Mouse (Mus musculus) forebrain, embryonic 13.5 days (tissue): ENCODE results near the gene Rpl37. TPM values are rescaled to one million over a fixed set of nuclear protein-coding genes. Genes with fewer than 3 reads are reported as not detected.
"Not testable (repeated sequence)": the region's sequence is repeated elsewhere in the genome, so short reads cannot be mapped to it uniquely, and the experiment has no call there.

Experiments
- ATAC-seq: fragments of 200-750 bp; cut with Nextera tagmentation; 2 replicates; pipeline ENCODE4 v1.8.0; 2017
- H3K27ac ChIP-seq: fragments of 300-500 bp; sonication (generic); 2 replicates; pipeline ENCODE4 v1.5.1; 2015; ENCODE audit warnings: inconsistent platforms, mild to moderate bottlenecking, moderate library complexity
- H3K27me3 ChIP-seq: fragments of 300-500 bp; sonication (generic); 2 replicates; pipeline ENCODE4 v1.6.1; 2015; ENCODE audit warnings: mild to moderate bottlenecking, inconsistent platforms
- H3K36me3 ChIP-seq: fragments of 300-500 bp; sonication (generic); 2 replicates; pipeline ENCODE4 v1.6.1; 2015; ENCODE audit warnings: mild to moderate bottlenecking, inconsistent platforms; ENCODE audit not compliant: poor library complexity, severe bottlenecking
- H3K4me1 ChIP-seq: fragments of 300-500 bp; sonication (generic); 2 replicates; pipeline ENCODE4 v1.6.1; 2015; ENCODE audit warnings: inconsistent platforms
- H3K4me2 ChIP-seq: fragments of 300-500 bp; sonication (generic); 2 replicates; pipeline ENCODE4 v1.6.1; 2015; ENCODE audit warnings: inconsistent platforms, mild to moderate bottlenecking, moderate library complexity
- H3K4me3 ChIP-seq: fragments of 300-500 bp; sonication (generic); 2 replicates; pipeline ENCODE4 v1.5.1; 2015; ENCODE audit warnings: mild to moderate bottlenecking, inconsistent platforms
- H3K9ac ChIP-seq: fragments of 300-500 bp; sonication (generic); 2 replicates; pipeline ENCODE4 v1.6.1; 2015; ENCODE audit warnings: mild to moderate bottlenecking, inconsistent platforms
- H3K9me3 ChIP-seq: fragments of 300-500 bp; sonication (generic); replicated peaks from 2 replicates; pipeline ENCODE4 v1.6.1; 2016; ENCODE audit warnings: inconsistent platforms
- WGBS: fragments of 180-500 bp; shearing (Covaris S2); methylation state at CpG from one replicate; pipeline ENCODE4 v1.1.7; 2015; 5-methylcytosine and 5-hydroxymethylcytosine counted together
- polyA plus RNA-seq: library from polyadenylated mRNA; unstranded; fragments of >200 nt; fragmentation: Nextera tagmentation; extraction: Ambion mirVana; gene quantifications from 2 replicates; pipeline ENCODE4 v1.2.1, GENCODE M21; 2015

Gene Rpl37
- polyA plus RNA-seq, 1 experiment from 2014 or later: 548 TPM

- no peaks in the 10 kb centered on the region for H3K9me3 ChIP-seq
- H3K4me2 ChIP-seq: no peak overlapping the region
- 79% methylated on average over 5 of the region's 5 CpGs for WGBS
- no peak overlapping the region for H3K9ac ChIP-seq
- no peaks in the 10 kb centered on the region for H3K4me1 ChIP-seq
- no peak overlapping the region for H3K27ac ChIP-seq
- ATAC-seq: no peak
- H3K4me3 ChIP-seq: no peak overlapping the region
- peaks cover 13% of the 10 kb centered on the region for H3K36me3 ChIP-seq
- no peaks in the 10 kb centered on the region for H3K27me3 ChIP-seq
These were observed 11.9 kb downstream of the Rpl37 start for GRCm38 (mm10) chr15:5128176-5128940.

GRCm38 (mm10) chr15:5129111-5129805, 12.8 kb downstream of the Rpl37 start:
- Histone ChIP-seq H3K9me3 (no peaks in the 10 kb centered on the region), H3K4me2 (no peak overlapping the region), H3K4me3 (no peak overlapping the region), H3K27me3 (no peaks in the 10 kb centered on the region), H3K27ac (no peak overlapping the region), H3K36me3 (peaks cover 11% of the 10 kb centered on the region), H3K9ac (no peak overlapping the region), H3K4me1 (no peaks in the 10 kb centered on the region)
- no peak for ATAC-seq
- WGBS: 91% methylated on average over 12 of the region's 12 CpGs

GRCm38 (mm10) chr15:5130887-5131668, 14.6 kb downstream of the Rpl37 start:
- not testable (repeated sequence) for ATAC-seq, H3K9me3 ChIP-seq, H3K27me3 ChIP-seq, H3K36me3 ChIP-seq, H3K4me3 ChIP-seq, H3K4me2 ChIP-seq, H3K27ac ChIP-seq, H3K4me1 ChIP-seq, H3K9ac ChIP-seq
- WGBS: 91% methylated on average over 14 of the region's 14 CpGs

GRCm38 (mm10) chr15:5133301-5133700, 16.9 kb downstream of the Rpl37 start:
- no peak overlapping the region for H3K27ac ChIP-seq
- no peak overlapping the region for H3K4me3 ChIP-seq
- no peaks in the 10 kb centered on the region for H3K27me3 ChIP-seq
- 49% methylated on average over 3 of the region's 3 CpGs for WGBS
- no peak overlapping the region for H3K9ac ChIP-seq
- H3K36me3 ChIP-seq: no peaks in the 10 kb centered on the region
- H3K4me2 ChIP-seq: no peak overlapping the region
- H3K9me3 ChIP-seq: no peaks in the 10 kb centered on the region
- peaks cover 6% of the 10 kb centered on the region for H3K4me1 ChIP-seq
- no peak for ATAC-seq

GRCm38 (mm10) chr15:5134179-5134578, 17.7 kb downstream of the Rpl37 start:
- Histone ChIP-seq H3K9ac (no peak overlapping the region), H3K27ac (no peak overlapping the region), H3K4me1 (peaks cover 9% of the 10 kb centered on the region), H3K4me2 (no peak overlapping the region), H3K9me3 (no peaks in the 10 kb centered on the region), H3K27me3 (no peaks in the 10 kb centered on the region), H3K36me3 (no peaks in the 10 kb centered on the region), H3K4me3 (no peak overlapping the region)
- 68% methylated on average over 3 of the region's 3 CpGs for WGBS
- no peak for ATAC-seq

- WGBS: 84% methylated on average over 8 of the region's 8 CpGs
- H3K27me3 ChIP-seq: no peaks in the 10 kb centered on the region
These were observed 18.6 kb downstream of the Rpl37 start for GRCm38 (mm10) chr15:5134945-5135483.

GRCm38 (mm10) chr15:5138021-5138856, 21.8 kb downstream of the Rpl37 start:
- Histone ChIP-seq H3K4me1 (peaks cover 9% of the 10 kb centered on the region), H3K9ac (no peak overlapping the region), H3K9me3 (no peaks in the 10 kb centered on the region), H3K4me2 (peak overlapping the region; percentile 24; the same call in 1 of the 2 replicates), H3K36me3 (no peaks in the 10 kb centered on the region), H3K4me3 (no peak overlapping the region), H3K27me3 (no peaks in the 10 kb centered on the region), H3K27ac (peak overlapping the region; percentile 48)
- WGBS: 54% methylated on average over 9 of the region's 9 CpGs
- ATAC-seq: peak; percentile 90

More at GRCm38 (mm10) chr15:5134945-5135483, 18.6 kb downstream of the Rpl37 start:
- H3K4me1 ChIP-seq: peaks cover 9% of the 10 kb centered on the region
- no peak overlapping the region for H3K9ac ChIP-seq
- no peak overlapping the region for H3K4me2 ChIP-seq
- no peak overlapping the region for H3K4me3 ChIP-seq
- H3K27ac ChIP-seq: no peak overlapping the region
- no peaks in the 10 kb centered on the region for H3K9me3 ChIP-seq
- H3K36me3 ChIP-seq: no peaks in the 10 kb centered on the region
- ATAC-seq: no peak

GRCm38 (mm10) chr15:5139366-5139765, 22.9 kb downstream of the Rpl37 start:
- H3K27me3 ChIP-seq: no peaks in the 10 kb centered on the region
- H3K36me3 ChIP-seq: no peaks in the 10 kb centered on the region
- H3K9me3 ChIP-seq: no peaks in the 10 kb centered on the region
- H3K4me1 ChIP-seq: peaks cover 9% of the 10 kb centered on the region
- no peak for ATAC-seq
- H3K27ac ChIP-seq: no peak overlapping the region
- no peak overlapping the region for H3K4me3 ChIP-seq
- H3K9ac ChIP-seq: no peak overlapping the region
- 96% methylated on average over 2 of the region's 2 CpGs for WGBS
- no peak overlapping the region for H3K4me2 ChIP-seq

- WGBS: 91% methylated on average over 7 of the region's 7 CpGs
- Histone ChIP-seq H3K4me2 (no peak overlapping the region), H3K9me3 (no peaks in the 10 kb centered on the region), H3K36me3 (no peaks in the 10 kb centered on the region), H3K27ac (no peak overlapping the region), H3K4me1 (peaks cover 14% of the 10 kb centered on the region), H3K9ac (no peak overlapping the region), H3K4me3 (no peak overlapping the region), H3K27me3 (no peaks in the 10 kb centered on the region)
- no peak for ATAC-seq
These were observed 23.4 kb downstream of the Rpl37 start for GRCm38 (mm10) chr15:5139863-5140262.

GRCm38 (mm10) chr15:5140357-5140756, 23.9 kb downstream of the Rpl37 start:
- Histone ChIP-seq H3K4me3 (no peak overlapping the region), H3K27me3 (no peaks in the 10 kb centered on the region), H3K9ac (no peak overlapping the region), H3K36me3 (no peaks in the 10 kb centered on the region), H3K27ac (no peak overlapping the region), H3K4me1 (peaks cover 19% of the 10 kb centered on the region), H3K4me2 (no peak overlapping the region), H3K9me3 (no peaks in the 10 kb centered on the region)
- no peak for ATAC-seq

- ATAC-seq: no peak
- H3K9me3 ChIP-seq: no peaks in the 10 kb centered on the region
- no peak overlapping the region for H3K4me2 ChIP-seq
- H3K4me3 ChIP-seq: no peak overlapping the region
- no peak overlapping the region for H3K27ac ChIP-seq
- H3K27me3 ChIP-seq: no peaks in the 10 kb centered on the region
- no peaks in the 10 kb centered on the region for H3K36me3 ChIP-seq
- H3K4me1 ChIP-seq: peaks cover 22% of the 10 kb centered on the region
- 69% methylated on average over 5 of the region's 5 CpGs for WGBS
- H3K9ac ChIP-seq: no peak overlapping the region
These were observed 25.6 kb downstream of the Rpl37 start for GRCm38 (mm10) chr15:5142047-5142446.
